Mouse (Mus musculus): ENCODE data around the gene Nudt15. TPM values are rescaled to one million over a fixed set of nuclear protein-coding genes. Genes with fewer than 3 reads are reported as not detected.
A peak's percentile ranks its signal among the peaks of the same experiment; 100 is the strongest.

Gene Nudt15
- polyA plus RNA-seq, 1 experiment from 2014 or later = 8.4 TPM

DNA sequence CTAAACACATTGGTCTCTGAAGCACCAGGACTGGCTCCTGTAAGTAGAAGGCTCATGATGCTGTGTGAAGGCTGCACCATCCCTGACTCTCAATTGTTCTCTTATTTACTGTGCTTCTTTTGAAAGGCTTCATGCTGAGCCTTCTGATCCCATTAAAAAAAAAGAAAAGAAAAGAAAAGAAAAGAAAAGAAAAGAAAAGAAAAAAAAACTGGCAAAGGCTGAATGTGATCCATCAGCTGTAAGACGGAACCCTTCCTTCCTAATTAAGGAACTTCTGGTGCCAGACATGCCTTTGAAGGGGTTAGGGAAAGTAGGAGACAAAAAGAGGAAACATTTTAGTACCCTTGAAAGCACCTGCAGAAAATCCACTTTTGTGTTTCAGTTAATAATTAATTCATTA, 68.3 kb downstream of the Nudt15 start:
- Histone ChIP-seq H3K27ac (no peak overlapping the region), H3K36me3 (no peaks in the 10 kb centered on the region), H3K9ac (no peak overlapping the region), H3K27me3 (no peaks in the 10 kb centered on the region), H3K4me3 (replicated peaks) (no peak overlapping the region), H3K4me2 (no peak overlapping the region), H3K4me1 (peaks cover 15% of the 10 kb centered on the region), H3K9me3 (replicated peaks) (no peaks in the 10 kb centered on the region)
- 61% methylated on average over 1 of the region's 1 CpGs for WGBS
- ATAC-seq (replicated peaks; ENCODE audit: low FRiP score) = no peak

DNA sequence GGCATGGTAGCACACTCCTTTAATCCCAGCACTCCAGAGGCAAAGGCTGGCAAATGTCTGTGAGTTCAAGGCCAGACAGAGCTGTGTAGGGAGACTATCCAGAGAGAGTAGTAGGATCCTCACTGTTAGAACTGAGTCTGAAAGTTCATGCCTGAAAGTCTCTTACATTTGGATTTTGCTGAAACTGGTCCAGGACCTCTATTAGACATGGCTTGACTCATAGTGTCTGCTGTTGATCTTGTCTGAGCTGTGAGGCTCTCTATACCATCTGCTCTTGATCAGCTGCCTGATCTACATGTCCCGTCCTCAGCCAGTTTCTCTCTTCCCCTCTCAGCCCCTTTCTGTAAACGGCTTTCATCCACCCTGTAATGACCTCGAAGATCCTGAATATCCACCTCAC, 69.7 kb downstream of the Nudt15 start:
- Histone ChIP-seq H3K27ac (no peak overlapping the region), H3K36me3 (no peaks in the 10 kb centered on the region), H3K9me3 (replicated peaks) (no peaks in the 10 kb centered on the region), H3K4me3 (replicated peaks) (no peak overlapping the region), H3K9ac (no peak overlapping the region), H3K27me3 (no peaks in the 10 kb centered on the region), H3K4me1 (peaks cover 25% of the 10 kb centered on the region), H3K4me2 (no peak overlapping the region)
- WGBS = 81% methylated on average over 3 of the region's 3 CpGs
- ATAC-seq (replicated peaks; ENCODE audit: low FRiP score) = no peak

DNA sequence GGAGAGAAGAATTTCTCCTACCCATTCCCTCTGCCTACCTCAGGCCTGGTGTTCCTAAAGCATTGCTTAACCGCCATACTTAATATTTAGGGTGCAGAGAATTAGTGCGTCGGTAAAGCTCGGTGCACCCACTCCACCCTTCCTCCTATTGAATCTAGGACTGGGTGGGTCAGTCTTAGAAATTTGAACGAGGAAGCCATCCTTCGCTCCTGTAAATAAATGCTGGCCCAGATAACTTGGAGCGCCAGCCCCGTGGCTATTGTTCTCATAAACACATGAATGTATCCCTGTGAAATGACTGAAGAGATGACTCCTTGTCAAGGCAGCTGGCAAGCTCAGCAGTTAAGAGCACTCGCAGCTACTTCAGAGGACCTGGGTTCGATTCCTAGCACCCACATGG, 71.0 kb downstream of the Nudt15 start:
- Histone ChIP-seq H3K4me1 (peaks cover 33% of the 10 kb centered on the region), H3K9me3 (replicated peaks) (no peaks in the 10 kb centered on the region), H3K4me3 (replicated peaks) (no peak overlapping the region), H3K4me2 (no peak overlapping the region), H3K27ac (no peak overlapping the region), H3K27me3 (no peaks in the 10 kb centered on the region), H3K36me3 (no peaks in the 10 kb centered on the region), H3K9ac (no peak overlapping the region)
- ATAC-seq (replicated peaks; ENCODE audit: low FRiP score) = no peak
- WGBS = 96% methylated on average over 10 of the region's 10 CpGs

DNA sequence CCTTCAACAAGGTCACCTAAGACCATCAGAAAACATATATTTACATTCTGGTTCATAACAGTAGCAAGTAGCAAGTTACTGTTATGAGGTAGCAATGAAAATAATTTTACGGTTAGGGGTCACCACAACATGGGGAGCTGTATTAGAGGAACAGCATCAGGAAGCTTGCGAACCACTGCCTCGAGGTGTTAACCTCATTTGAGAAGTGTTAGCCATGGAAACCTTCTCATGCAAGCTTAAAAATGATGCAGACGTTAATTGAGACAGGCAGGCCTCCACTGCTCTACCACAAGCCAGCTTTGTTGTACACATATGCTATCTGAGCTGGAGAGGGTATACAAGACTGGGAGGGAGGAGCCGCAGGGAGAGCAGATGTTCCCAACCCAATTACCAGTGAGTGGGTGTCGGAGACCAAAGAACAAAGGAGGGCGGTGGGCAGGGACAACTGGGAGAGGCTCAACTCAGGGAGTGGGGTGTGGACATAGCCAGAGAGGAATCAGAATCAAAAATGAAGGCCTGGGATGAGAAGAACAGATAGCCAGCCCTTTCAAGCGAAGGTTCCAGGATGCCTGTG, 71.6 kb downstream of the Nudt15 start:
- no peak overlapping the region for H3K27ac ChIP-seq
- ATAC-seq (replicated peaks; ENCODE audit: low FRiP score) = no peak

DNA sequence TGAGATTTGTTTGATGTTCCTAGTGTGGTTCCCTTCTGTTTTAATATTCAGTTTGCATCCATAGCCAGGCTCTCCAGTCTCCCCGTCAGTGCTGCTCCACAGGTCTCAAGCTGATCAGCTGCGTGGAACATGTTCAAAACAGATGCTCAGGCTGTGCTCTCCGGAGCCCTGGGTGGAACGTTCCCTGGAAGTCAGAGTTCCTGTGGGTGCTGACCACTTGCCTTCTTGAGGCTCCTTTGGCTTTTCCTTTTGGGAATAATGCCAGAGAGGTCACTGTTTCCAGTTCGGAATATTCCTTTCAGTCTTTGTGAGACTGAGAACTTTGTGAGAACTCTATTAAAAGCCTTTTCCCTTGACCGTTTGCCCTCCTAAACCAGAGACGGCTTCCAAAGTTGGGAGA, 72.5 kb downstream of the Nudt15 start:
- H3K9me3 ChIP-seq (replicated peaks) = no peaks in the 10 kb centered on the region
- H3K4me1 ChIP-seq = peaks cover 35% of the 10 kb centered on the region
- H3K4me2 ChIP-seq = no peak overlapping the region
- H3K27ac ChIP-seq = no peak overlapping the region
- H3K36me3 ChIP-seq = no peaks in the 10 kb centered on the region
- no peaks in the 10 kb centered on the region for H3K27me3 ChIP-seq
- no peak overlapping the region for H3K9ac ChIP-seq
- 35% methylated on average over 7 of the region's 7 CpGs for WGBS
- no peak for ATAC-seq (replicated peaks; ENCODE audit: low FRiP score)
- no peak overlapping the region for H3K4me3 ChIP-seq (replicated peaks)

More for the DNA sequence above, 71.6 kb downstream of the Nudt15 start:
- Histone ChIP-seq H3K4me3 (replicated peaks) (no peak overlapping the region), H3K4me2 (no peak overlapping the region), H3K27me3 (no peaks in the 10 kb centered on the region), H3K9me3 (replicated peaks) (no peaks in the 10 kb centered on the region), H3K9ac (no peak overlapping the region), H3K36me3 (no peaks in the 10 kb centered on the region), H3K4me1 (peaks cover 33% of the 10 kb centered on the region)
- 69% methylated on average over 8 of the region's 8 CpGs for WGBS

DNA sequence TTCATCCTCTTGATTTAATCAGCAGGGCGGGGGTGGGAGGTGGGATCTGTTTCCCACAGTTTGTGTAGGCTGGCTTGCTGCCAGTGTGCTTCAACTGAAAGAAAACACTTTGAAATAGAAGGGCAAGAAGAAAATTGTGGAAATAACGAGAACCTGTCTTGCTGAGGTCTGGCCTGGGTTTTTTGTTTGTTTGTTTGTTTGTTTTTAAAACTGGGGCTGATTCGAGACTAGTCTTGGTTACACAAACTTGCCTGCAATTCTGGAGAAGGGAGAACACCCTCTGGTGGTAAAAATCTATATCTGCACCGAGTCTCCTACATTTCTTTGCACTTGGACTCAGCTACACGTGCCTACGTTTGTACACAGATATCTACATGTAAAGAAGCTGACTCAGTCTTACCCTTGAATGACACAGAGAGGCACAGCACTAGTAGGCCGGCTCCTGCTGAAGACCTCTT, 73.4 kb downstream of the Nudt15 start:
- Histone ChIP-seq H3K9ac (no peak overlapping the region), H3K4me3 (replicated peaks) (no peak overlapping the region), H3K4me2 (peak overlapping the region; percentile 13; the same call in 1 of the 2 replicates), H3K9me3 (replicated peaks) (no peaks in the 10 kb centered on the region), H3K27ac (peak overlapping the region; percentile 42; the same call in 1 of the 2 replicates), H3K27me3 (no peaks in the 10 kb centered on the region), H3K4me1 (peaks cover 36% of the 10 kb centered on the region), H3K36me3 (no peaks in the 10 kb centered on the region)
- WGBS = 23% methylated on average over 7 of the region's 7 CpGs
- ATAC-seq (replicated peaks; ENCODE audit: low FRiP score) = peak; percentile 67; the same call in 1 of the 2 replicates

DNA sequence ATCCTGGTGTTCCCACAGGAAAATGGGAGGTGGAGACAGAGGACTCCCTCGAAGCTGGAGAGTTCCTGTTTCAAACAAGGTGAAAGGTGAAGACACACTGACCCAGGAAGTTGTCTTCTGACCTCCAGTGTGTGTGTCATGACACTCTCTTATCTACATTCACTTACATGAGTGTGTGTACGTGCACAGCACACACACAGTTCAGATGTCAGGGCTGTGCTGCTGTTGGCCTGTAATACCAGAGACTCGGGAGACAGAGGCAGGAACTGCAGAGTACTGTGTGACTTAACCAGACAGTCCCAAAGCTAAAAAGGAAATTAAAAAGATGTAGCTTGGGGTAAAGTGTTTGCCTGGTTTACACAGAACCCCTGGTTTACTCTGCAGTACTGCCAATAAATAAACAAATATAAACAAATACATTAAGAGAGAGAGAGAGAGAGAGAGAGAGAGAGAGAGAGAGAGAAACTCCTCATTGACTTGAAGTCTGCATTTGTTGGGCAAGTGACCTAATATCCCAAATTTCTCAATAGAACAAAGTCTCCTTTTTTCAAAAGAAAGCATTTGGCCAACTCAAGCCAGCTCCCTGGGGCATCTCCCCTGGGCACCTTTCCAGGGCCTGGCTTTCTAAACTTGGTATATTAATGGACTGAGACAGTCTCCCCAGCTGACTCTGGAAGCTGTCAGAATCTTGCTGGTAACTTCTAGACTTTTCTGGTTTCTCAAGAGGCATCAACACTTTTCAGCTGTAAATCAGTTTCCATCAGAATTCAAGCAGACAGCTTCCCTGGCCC, 74.2 kb downstream of the Nudt15 start:
- Histone ChIP-seq H3K9ac (no peak overlapping the region), H3K27ac (0 out of 2 replicates have a peak overlapping the region, but pooled peaks have one; percentile 42), H3K4me1 (peaks cover 36% of the 10 kb centered on the region), H3K36me3 (no peaks in the 10 kb centered on the region), H3K9me3 (replicated peaks) (no peaks in the 10 kb centered on the region), H3K27me3 (no peaks in the 10 kb centered on the region), H3K4me3 (replicated peaks) (no peak overlapping the region), H3K4me2 (no peak overlapping the region)
- 31% methylated on average over 3 of the region's 3 CpGs for WGBS
- ATAC-seq (replicated peaks; ENCODE audit: low FRiP score) = no peak

DNA sequence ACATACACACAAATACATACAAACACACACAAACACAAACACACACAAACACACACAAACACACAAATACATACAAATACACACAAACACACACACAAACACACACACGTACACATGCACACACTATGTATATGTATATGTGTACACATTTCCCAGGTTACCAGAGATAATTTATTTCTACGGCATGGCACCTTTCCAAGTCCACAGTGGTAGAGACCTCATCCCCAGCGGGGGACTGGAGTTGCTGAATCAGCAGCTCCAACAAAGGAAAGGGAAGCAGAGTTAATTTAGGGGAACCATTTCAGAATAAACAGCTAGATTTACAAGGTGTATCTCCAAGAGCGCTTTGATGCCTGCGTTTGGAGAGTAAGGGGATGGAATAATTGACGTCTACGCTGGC, 75.8 kb downstream of the Nudt15 start:
- no peak overlapping the region for H3K4me3 ChIP-seq (replicated peaks)
- 21% methylated on average over 7 of the region's 7 CpGs for WGBS
- ATAC-seq (replicated peaks; ENCODE audit: low FRiP score) = 0 out of 2 replicates have a peak, but pooled peaks have one; percentile 15
- no peaks in the 10 kb centered on the region for H3K9me3 ChIP-seq (replicated peaks)
- peak overlapping the region; percentile 27; the same call in 1 of the 2 replicates for H3K27ac ChIP-seq
- H3K4me1 ChIP-seq = peaks cover 36% of the 10 kb centered on the region
- H3K36me3 ChIP-seq = no peaks in the 10 kb centered on the region
- H3K9ac ChIP-seq = no peak overlapping the region
- H3K27me3 ChIP-seq = no peaks in the 10 kb centered on the region
- H3K4me2 ChIP-seq = 0 out of 2 replicates have a peak overlapping the region, but pooled peaks have one; percentile 12

DNA sequence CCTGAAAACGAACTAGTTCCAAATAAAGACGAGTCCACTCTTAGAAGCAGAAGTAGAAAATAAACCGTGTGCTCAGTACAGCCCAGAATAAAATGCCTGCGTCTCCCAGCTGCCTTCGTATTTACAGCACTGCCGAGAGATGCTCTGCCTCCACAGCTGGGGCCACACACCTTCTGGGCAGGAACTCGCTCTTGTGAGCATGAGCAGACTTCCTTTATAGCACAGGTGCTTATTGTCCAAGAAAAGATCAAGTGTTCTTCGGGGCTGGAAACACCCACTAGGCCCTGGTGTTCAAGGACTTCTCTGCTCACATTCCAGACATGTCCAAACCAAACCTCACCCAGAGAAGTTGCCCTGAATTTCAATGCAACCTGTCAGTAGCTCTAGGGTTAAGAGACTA, 77.4 kb downstream of the Nudt15 start:
- peaks cover 30% of the 10 kb centered on the region for H3K4me1 ChIP-seq
- no peak for ATAC-seq (replicated peaks; ENCODE audit: low FRiP score)
- H3K9ac ChIP-seq = no peak overlapping the region
- 69% methylated on average over 8 of the region's 8 CpGs for WGBS
- H3K4me3 ChIP-seq (replicated peaks) = no peak overlapping the region
- H3K27me3 ChIP-seq = no peaks in the 10 kb centered on the region
- H3K4me2 ChIP-seq = no peak overlapping the region
- H3K27ac ChIP-seq = no peak overlapping the region
- H3K36me3 ChIP-seq = no peaks in the 10 kb centered on the region
- H3K9me3 ChIP-seq (replicated peaks) = no peaks in the 10 kb centered on the region

DNA sequence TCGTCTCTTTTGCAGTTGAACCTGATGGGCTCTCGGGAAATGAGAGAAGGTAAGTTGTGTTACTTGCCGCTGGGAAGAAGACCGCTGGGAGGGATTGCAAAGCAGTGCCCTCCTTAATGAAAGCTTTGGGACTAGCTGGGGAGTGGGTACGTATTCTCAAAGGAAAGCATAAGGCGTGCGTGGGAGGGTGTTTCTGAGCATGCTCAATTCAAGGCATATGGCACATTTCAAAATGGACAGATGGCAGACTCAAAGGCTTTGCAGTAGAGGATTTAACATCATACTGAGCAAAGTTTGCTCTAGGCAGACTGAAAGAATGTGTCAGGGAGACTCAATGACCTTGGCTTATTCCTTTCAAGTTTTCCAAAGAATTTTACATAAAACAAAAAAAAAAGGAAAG, 78.5 kb downstream of the Nudt15 start:
- H3K27me3 ChIP-seq = no peaks in the 10 kb centered on the region
- no peak overlapping the region for H3K4me3 ChIP-seq (replicated peaks)
- 78% methylated on average over 7 of the region's 7 CpGs for WGBS
- ATAC-seq (replicated peaks; ENCODE audit: low FRiP score) = no peak
- H3K4me2 ChIP-seq = no peak overlapping the region
- peaks cover 21% of the 10 kb centered on the region for H3K4me1 ChIP-seq
- no peaks in the 10 kb centered on the region for H3K9me3 ChIP-seq (replicated peaks)
- no peaks in the 10 kb centered on the region for H3K36me3 ChIP-seq
- H3K27ac ChIP-seq = no peak overlapping the region
- no peak overlapping the region for H3K9ac ChIP-seq
